Mouse (Mus musculus) macrophage (primary cell): ENCODE results near the gene Tcte1. TPM values are rescaled to one million over a fixed set of nuclear protein-coding genes. Genes with fewer than 3 reads are reported as not detected.

Source experiments
- H3K27ac ChIP-seq: fragments of 350-480 bp; formaldehyde crosslinking; 2 replicates; pipeline ENCODE4 v1.9.0; 2021
- H3K36me3 ChIP-seq: fragments of 350-480 bp; formaldehyde crosslinking; 2 replicates; pipeline ENCODE4 v1.9.0; 2021; ENCODE audit errors: inconsistent target
- H3K4me3 ChIP-seq: fragments of 350-480 bp; formaldehyde crosslinking; 2 replicates; pipeline ENCODE4 v1.9.0; 2021; ENCODE audit errors: inconsistent target
- H3K79me2 ChIP-seq: fragments of 350-480 bp; formaldehyde crosslinking; 2 replicates; pipeline ENCODE4 v1.9.0; 2021; ENCODE audit errors: inconsistent target
- WGBS: methylation state at CpG from one replicate; pipeline ENCODE4 v1.1.7; 2026; ENCODE audit warnings: inconsistent platforms; ENCODE audit not compliant: missing documents; 5-methylcytosine and 5-hydroxymethylcytosine counted together
- polyA plus RNA-seq: library from polyadenylated mRNA; stranded (reverse); fragments of 250-400 nt; gene quantifications from 3 replicates; pipeline ENCODE4 v1.2.4, GENCODE M21; 2018; ENCODE audit warnings: inconsistent platforms

The Tcte1 gene
- polyA plus RNA-seq, 1 experiment from 2014 or later = not detected

- WGBS = 0% methylated on average over 40 of the region's 41 CpGs
- Histone ChIP-seq H3K4me3 (peak within 1 kb of the TSS; percentile 73), H3K79me2 (peaks cover 40% of the 10 kb centered on the region), H3K27ac (peak within 1 kb of the TSS; percentile 94), H3K36me3 (peaks cover 32% of the 10 kb centered on the region)
Observed at GRCm38 (mm10) chr17:45573087-45573779, 50.0 kb downstream of the Tcte1 start, which contains the start of gene Hsp90ab1. TSS of gene Hsp90ab1 (minus strand) at chr17:45573271.

- under 1% methylated on average over 18 of the region's 18 CpGs for WGBS
- Histone ChIP-seq H3K27ac (peak overlapping the region; percentile 94), H3K36me3 (peaks cover 27% of the 10 kb centered on the region), H3K4me3 (peak overlapping the region; percentile 73), H3K79me2 (peaks cover 40% of the 10 kb centered on the region)
Observed at GRCm38 (mm10) chr17:45573780-45574123, 50.5 kb downstream of the Tcte1 start.

GRCm38 (mm10) chr17:45574129-45574761 lies 51.0 kb downstream of the Tcte1 start:
- peak overlapping the region; percentile 94 for H3K27ac ChIP-seq
- WGBS = 4% methylated on average over 17 of the region's 17 CpGs
- peak overlapping the region; percentile 73 for H3K4me3 ChIP-seq
- peaks cover 37% of the 10 kb centered on the region for H3K79me2 ChIP-seq
- H3K36me3 ChIP-seq = peaks cover 22% of the 10 kb centered on the region

- WGBS = 85% methylated on average over 5 of the region's 8 CpGs
- Histone ChIP-seq H3K27ac (no peak overlapping the region), H3K79me2 (peaks cover 26% of the 10 kb centered on the region), H3K36me3 (peaks cover 11% of the 10 kb centered on the region; the same call in 1 of the 2 replicates), H3K4me3 (no peak overlapping the region)
Observed at GRCm38 (mm10) chr17:45575123-45575897, 52.1 kb downstream of the Tcte1 start.

GRCm38 (mm10) chr17:45578242-45578641 lies 55.0 kb downstream of the Tcte1 start:
- 79% methylated on average over 5 of the region's 5 CpGs for WGBS
- no peak overlapping the region for H3K27ac ChIP-seq
- H3K4me3 ChIP-seq = no peak overlapping the region

GRCm38 (mm10) chr17:45578843-45579242 lies 55.6 kb downstream of the Tcte1 start:
- no peaks in the 10 kb centered on the region for H3K79me2 ChIP-seq
- WGBS = 81% methylated on average over 7 of the region's 7 CpGs
- H3K36me3 ChIP-seq = no peaks in the 10 kb centered on the region
- no peak overlapping the region for H3K27ac ChIP-seq
- H3K4me3 ChIP-seq = no peak overlapping the region

More at GRCm38 (mm10) chr17:45578242-45578641, 55.0 kb downstream of the Tcte1 start:
- H3K79me2 ChIP-seq = no peaks in the 10 kb centered on the region
- no peaks in the 10 kb centered on the region for H3K36me3 ChIP-seq

- no peak overlapping the region for H3K4me3 ChIP-seq
- WGBS = 95% methylated on average over 4 of the region's 4 CpGs
- no peak overlapping the region for H3K27ac ChIP-seq
- no peaks in the 10 kb centered on the region for H3K36me3 ChIP-seq
- H3K79me2 ChIP-seq = no peaks in the 10 kb centered on the region
Observed at GRCm38 (mm10) chr17:45579554-45579953, 56.3 kb downstream of the Tcte1 start.

- Histone ChIP-seq H3K4me3 (no peak overlapping the region), H3K36me3 (no peaks in the 10 kb centered on the region), H3K79me2 (no peaks in the 10 kb centered on the region), H3K27ac (no peak overlapping the region)
- 50% methylated on average over 11 of the region's 12 CpGs for WGBS
Observed at GRCm38 (mm10) chr17:45580958-45581477, 57.8 kb downstream of the Tcte1 start.

- 6% methylated on average over 2 of the region's 2 CpGs for WGBS
- no peak overlapping the region for H3K4me3 ChIP-seq
- no peak overlapping the region for H3K27ac ChIP-seq
Observed at GRCm38 (mm10) chr17:45581567-45581983, 58.3 kb downstream of the Tcte1 start.

GRCm38 (mm10) chr17:45582188-45582587 lies 59.0 kb downstream of the Tcte1 start:
- WGBS = 93% methylated on average over 6 of the region's 6 CpGs
- Histone ChIP-seq H3K79me2 (no peaks in the 10 kb centered on the region), H3K4me3 (no peak overlapping the region), H3K27ac (no peak overlapping the region), H3K36me3 (no peaks in the 10 kb centered on the region; the same call in 1 of the 2 replicates)

More at GRCm38 (mm10) chr17:45581567-45581983, 58.3 kb downstream of the Tcte1 start:
- Histone ChIP-seq H3K36me3 (no peaks in the 10 kb centered on the region), H3K79me2 (no peaks in the 10 kb centered on the region)

- Histone ChIP-seq H3K27ac (peak overlapping the region; percentile 86), H3K4me3 (no peak overlapping the region; the same call in 1 of the 2 replicates), H3K79me2 (no peaks in the 10 kb centered on the region), H3K36me3 (no peaks in the 10 kb centered on the region; the same call in 1 of the 2 replicates)
- 13% methylated on average over 6 of the region's 6 CpGs for WGBS
Observed at GRCm38 (mm10) chr17:45582715-45583355, 59.6 kb downstream of the Tcte1 start.

- WGBS = 17% methylated on average over 12 of the region's 12 CpGs
- H3K36me3 ChIP-seq = peaks cover 13% of the 10 kb centered on the region
- peak overlapping the region; percentile 14; the same call in 1 of the 2 replicates for H3K4me3 ChIP-seq
- no peaks in the 10 kb centered on the region for H3K79me2 ChIP-seq
- peak overlapping the region; percentile 86 for H3K27ac ChIP-seq
Observed at GRCm38 (mm10) chr17:45584096-45584896, 61.1 kb downstream of the Tcte1 start.

GRCm38 (mm10) chr17:45584939-45585678 lies 61.9 kb downstream of the Tcte1 start:
- Histone ChIP-seq H3K4me3 (peak overlapping the region; percentile 14; the same call in 1 of the 2 replicates), H3K79me2 (no peaks in the 10 kb centered on the region), H3K27ac (peak overlapping the region; percentile 86), H3K36me3 (peaks cover 21% of the 10 kb centered on the region)
- 30% methylated on average over 14 of the region's 14 CpGs for WGBS
